ENCODE assay signal across 22 mouse cellular contexts in the genomic region with DNA sequence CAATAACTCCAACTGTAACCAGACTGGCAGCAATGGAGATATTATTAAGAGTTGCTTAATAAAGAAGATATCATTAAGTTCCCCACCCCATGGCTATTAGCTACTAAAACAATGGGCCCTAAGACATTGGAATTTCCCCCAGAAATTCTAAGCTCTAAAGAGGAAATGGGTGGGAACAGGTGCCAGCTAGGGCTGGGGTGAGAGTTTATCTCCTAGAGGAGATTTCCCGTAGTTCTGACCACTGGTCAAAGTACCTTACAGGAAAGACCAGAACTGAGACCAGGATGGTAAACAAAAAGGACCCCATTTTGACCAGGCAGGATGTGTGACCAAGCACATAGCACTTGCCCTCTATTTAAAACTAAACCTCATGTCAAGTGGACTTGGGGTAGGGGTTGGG.
"Had no signal": no experiment of that assay in that cellular context is flagged by ENCODE, and none has a peak within 500 bp of the region (broad histone marks: within the 10 kb centered on the region; RNA-seq: fewer than 3 reads in every experiment).

No protein-coding gene starts in this region.

- H3K4me3 ChIP-seq: left cerebral cortex, adult 2 months; limb, embryonic 12.5 days; limb, embryonic 15.5 days; midbrain, embryonic 12.5 days; midbrain, embryonic 15.5 days; neural tube, embryonic 12.5 days; neural tube, embryonic 15.5 days; stomach, embryonic 15.5 days had no signal

- DNase-seq: kidney, postnatal 10 days; kidney, postnatal 36 days; layer of hippocampus, postnatal 36 days; left cerebral cortex, postnatal 4 days; liver, postnatal 0 days; lung, embryonic 14.5 days; right cerebral cortex, adult 18-20 months; right cerebral cortex, postnatal 14 days; right cerebral cortex, postnatal 4 days; spleen, adult 18-20 months; thymus, postnatal 25 days had no signal

- H3K4me1 ChIP-seq: limb, embryonic 12.5 days; limb, embryonic 15.5 days; midbrain, embryonic 12.5 days; midbrain, embryonic 15.5 days; neural tube, embryonic 12.5 days; neural tube, embryonic 15.5 days; stomach, embryonic 15.5 days had no signal

- H3K27me3 ChIP-seq: limb, embryonic 12.5 days; limb, embryonic 15.5 days; midbrain, embryonic 12.5 days; midbrain, embryonic 15.5 days; neural tube, embryonic 12.5 days; neural tube, embryonic 15.5 days; stomach, embryonic 15.5 days had no signal

- H3K36me3 ChIP-seq: limb, embryonic 12.5 days; limb, embryonic 15.5 days; midbrain, embryonic 12.5 days; midbrain, embryonic 15.5 days; neural tube, embryonic 12.5 days; neural tube, embryonic 15.5 days; stomach, embryonic 15.5 days had no signal

- ATAC-seq: liver, postnatal 0 days; lung, postnatal 0 days; midbrain, embryonic 15.5 days had no signal

- H3K27ac ChIP-seq: left cerebral cortex, adult 2 months; limb, embryonic 12.5 days; limb, embryonic 15.5 days; liver, embryonic 14.5 days; macrophage; midbrain, embryonic 12.5 days; midbrain, embryonic 15.5 days; neural tube, embryonic 12.5 days; neural tube, embryonic 15.5 days; stomach, embryonic 15.5 days had no signal
